Mouse (Mus musculus): Measurements from ENCODE around the gene Idnk. TPM values are rescaled to one million over a fixed set of nuclear protein-coding genes. Genes with fewer than 3 reads are reported as not detected.

Idnk gene
- 41.8 and 44.2 TPM in 2 replicates for polyA plus RNA-seq (2014; fragmentation: Nextera tagmentation; extraction: Ambion mirVana)

- peak within 1 kb of the TSS; percentile 67 for H3K9ac ChIP-seq (replicated peaks; ENCODE audit: low read length)
- no peaks in the 10 kb centered on the region for H3K4me1 ChIP-seq (ENCODE audit: control insufficient read depth, insufficient read depth, low read length)
- H3K9me3 ChIP-seq (replicated peaks; ENCODE audit: control insufficient read depth, low read length) = no peaks in the 10 kb centered on the region
- ATAC-seq (replicated peaks; ENCODE audit: insufficient number of reproducible peaks, low FRiP score, low TSS enrichment, low read depth) (peak; percentile 85), DNase-seq (ENCODE audit: low spot score) (peak; percentile 91)
- WGBS = under 1% methylated on average over 25 of the region's 30 CpGs
- peaks cover 3% of the 10 kb centered on the region; the same call in 1 of the 2 replicates for H3K36me3 ChIP-seq (replicated peaks; ENCODE audit: control insufficient read depth, insufficient read depth, low read depth, low read length)
- peak within 1 kb of the TSS; percentile 68 for H3K4me3 ChIP-seq (ENCODE audit: low read depth, low read length)
- peak within 1 kb of the TSS; percentile 79 for H3K4me2 ChIP-seq (ENCODE audit: low read depth, low read length)
- no peak within 1 kb of the TSS for H3K27ac ChIP-seq (replicated peaks; ENCODE audit: low read depth, low read length)
- H3K27me3 ChIP-seq (ENCODE audit: control insufficient read depth, insufficient read depth, low read length) = no peaks in the 10 kb centered on the region
These were observed at the start of gene Idnk for GRCm38 (mm10) chr13:58157447-58158098. TSS of gene Idnk (plus strand) at chr13:58157649.

- H3K27me3 ChIP-seq (ENCODE audit: control insufficient read depth, insufficient read depth, low read length) = no peaks in the 10 kb centered on the region
- H3K4me3 ChIP-seq (ENCODE audit: low read depth, low read length) = no peak overlapping the region
- 93% methylated on average over 6 of the region's 6 CpGs for WGBS
- ATAC-seq (replicated peaks; ENCODE audit: insufficient number of reproducible peaks, low FRiP score, low TSS enrichment, low read depth) (no peak), DNase-seq (ENCODE audit: low spot score) (no peak)
- H3K9me3 ChIP-seq (replicated peaks; ENCODE audit: control insufficient read depth, low read length) = no peaks in the 10 kb centered on the region
- no peak overlapping the region for H3K27ac ChIP-seq (replicated peaks; ENCODE audit: low read depth, low read length)
- H3K36me3 ChIP-seq (replicated peaks; ENCODE audit: control insufficient read depth, insufficient read depth, low read depth, low read length) = no peaks in the 10 kb centered on the region
- no peak overlapping the region for H3K9ac ChIP-seq (replicated peaks; ENCODE audit: low read length)
- no peaks in the 10 kb centered on the region; the same call in 1 of the 2 replicates for H3K4me1 ChIP-seq (ENCODE audit: control insufficient read depth, insufficient read depth, low read length)
- H3K4me2 ChIP-seq (ENCODE audit: low read depth, low read length) = no peak overlapping the region
These were observed 46.1 kb upstream of the Idnk start for GRCm38 (mm10) chr13:58111306-58111705.

- no peak overlapping the region for H3K27ac ChIP-seq (replicated peaks; ENCODE audit: low read depth, low read length)
- peak overlapping the region; percentile 45; the same call in 1 of the 2 replicates for H3K4me3 ChIP-seq (ENCODE audit: low read depth, low read length)
- ATAC-seq (replicated peaks; ENCODE audit: insufficient number of reproducible peaks, low FRiP score, low TSS enrichment, low read depth) (no peak), DNase-seq (ENCODE audit: low spot score) (no peak)
- 71% methylated on average over 10 of the region's 10 CpGs for WGBS
- no peaks in the 10 kb centered on the region for H3K36me3 ChIP-seq (replicated peaks; ENCODE audit: control insufficient read depth, insufficient read depth, low read depth, low read length)
- no peaks in the 10 kb centered on the region for H3K9me3 ChIP-seq (replicated peaks; ENCODE audit: control insufficient read depth, low read length)
- no peaks in the 10 kb centered on the region for H3K27me3 ChIP-seq (ENCODE audit: control insufficient read depth, insufficient read depth, low read length)
- no peaks in the 10 kb centered on the region; the same call in 1 of the 2 replicates for H3K4me1 ChIP-seq (ENCODE audit: control insufficient read depth, insufficient read depth, low read length)
- H3K9ac ChIP-seq (replicated peaks; ENCODE audit: low read length) = peak overlapping the region; percentile 61; the same call in 1 of the 2 replicates
- H3K4me2 ChIP-seq (ENCODE audit: low read depth, low read length) = peak overlapping the region; percentile 72
These were observed 45.3 kb upstream of the Idnk start for GRCm38 (mm10) chr13:58112191-58112590.

GRCm38 (mm10) chr13:58112601-58113041 is 44.8 kb upstream of the Idnk start:
- peak overlapping the region; percentile 72 for H3K4me2 ChIP-seq (ENCODE audit: low read depth, low read length)
- H3K9me3 ChIP-seq (replicated peaks; ENCODE audit: control insufficient read depth, low read length) = no peaks in the 10 kb centered on the region
- H3K27me3 ChIP-seq (ENCODE audit: control insufficient read depth, insufficient read depth, low read length) = no peaks in the 10 kb centered on the region
- H3K4me1 ChIP-seq (ENCODE audit: control insufficient read depth, insufficient read depth, low read length) = no peaks in the 10 kb centered on the region; the same call in 1 of the 2 replicates
- H3K9ac ChIP-seq (replicated peaks; ENCODE audit: low read length) = peak overlapping the region; percentile 61
- peak overlapping the region; percentile 45 for H3K4me3 ChIP-seq (ENCODE audit: low read depth, low read length)
- H3K27ac ChIP-seq (replicated peaks; ENCODE audit: low read depth, low read length) = no peak overlapping the region
- WGBS = 18% methylated on average over 11 of the region's 11 CpGs
- peak; percentile 41 for DNase-seq (ENCODE audit: low spot score)
- H3K36me3 ChIP-seq (replicated peaks; ENCODE audit: control insufficient read depth, insufficient read depth, low read depth, low read length) = no peaks in the 10 kb centered on the region
- ATAC-seq (replicated peaks; ENCODE audit: insufficient number of reproducible peaks, low FRiP score, low TSS enrichment, low read depth) = no peak

- ATAC-seq (replicated peaks; ENCODE audit: insufficient number of reproducible peaks, low FRiP score, low TSS enrichment, low read depth) (peak; percentile 83), DNase-seq (ENCODE audit: low spot score) (peak; percentile 78)
- Histone ChIP-seq H3K4me1 (ENCODE audit: control insufficient read depth, insufficient read depth, low read length) (no peaks in the 10 kb centered on the region; the same call in 1 of the 2 replicates), H3K4me3 (ENCODE audit: low read depth, low read length) (peak within 1 kb of the TSS; percentile 45), H3K27ac (replicated peaks; ENCODE audit: low read depth, low read length) (0 out of 2 replicates have a peak within 1 kb of the TSS, but pooled peaks have one; percentile 23), H3K36me3 (replicated peaks; ENCODE audit: control insufficient read depth, insufficient read depth, low read depth, low read length) (no peaks in the 10 kb centered on the region), H3K27me3 (ENCODE audit: control insufficient read depth, insufficient read depth, low read length) (no peaks in the 10 kb centered on the region), H3K9ac (replicated peaks; ENCODE audit: low read length) (peak within 1 kb of the TSS; percentile 61), H3K9me3 (replicated peaks; ENCODE audit: control insufficient read depth, low read length) (no peaks in the 10 kb centered on the region), H3K4me2 (ENCODE audit: low read depth, low read length) (peak within 1 kb of the TSS; percentile 72)
- 1% methylated on average over 35 of the region's 35 CpGs for WGBS
These were observed 44.2 kb upstream of the Idnk start, which contains the start of gene Klhl3 for GRCm38 (mm10) chr13:58113061-58113900. TSS of gene Klhl3 (minus strand) at chr13:58113592.

- DNase-seq (ENCODE audit: low spot score) = no peak
- no peaks in the 10 kb centered on the region; the same call in 1 of the 2 replicates for H3K4me1 ChIP-seq (ENCODE audit: control insufficient read depth, insufficient read depth, low read length)
- no peak for ATAC-seq (replicated peaks; ENCODE audit: insufficient number of reproducible peaks, low FRiP score, low TSS enrichment, low read depth)
- no peaks in the 10 kb centered on the region for H3K27me3 ChIP-seq (ENCODE audit: control insufficient read depth, insufficient read depth, low read length)
- H3K4me2 ChIP-seq (ENCODE audit: low read depth, low read length) = no peak overlapping the region
- H3K4me3 ChIP-seq (ENCODE audit: low read depth, low read length) = no peak overlapping the region
- H3K9ac ChIP-seq (replicated peaks; ENCODE audit: low read length) = no peak overlapping the region
- no peaks in the 10 kb centered on the region for H3K9me3 ChIP-seq (replicated peaks; ENCODE audit: control insufficient read depth, low read length)
- H3K36me3 ChIP-seq (replicated peaks; ENCODE audit: control insufficient read depth, insufficient read depth, low read depth, low read length) = no peaks in the 10 kb centered on the region
- WGBS = 67% methylated on average over 13 of the region's 13 CpGs
- H3K27ac ChIP-seq (replicated peaks; ENCODE audit: low read depth, low read length) = no peak overlapping the region
These were observed 42.2 kb upstream of the Idnk start for GRCm38 (mm10) chr13:58115227-58115626.

GRCm38 (mm10) chr13:58116801-58117200 is 40.6 kb upstream of the Idnk start:
- 90% methylated on average over 2 of the region's 2 CpGs for WGBS
- Histone ChIP-seq H3K4me1 (ENCODE audit: control insufficient read depth, insufficient read depth, low read length) (no peaks in the 10 kb centered on the region; the same call in 1 of the 2 replicates), H3K36me3 (replicated peaks; ENCODE audit: control insufficient read depth, insufficient read depth, low read depth, low read length) (no peaks in the 10 kb centered on the region), H3K4me2 (ENCODE audit: low read depth, low read length) (no peak overlapping the region), H3K4me3 (ENCODE audit: low read depth, low read length) (no peak overlapping the region), H3K9ac (replicated peaks; ENCODE audit: low read length) (no peak overlapping the region), H3K27ac (replicated peaks; ENCODE audit: low read depth, low read length) (no peak overlapping the region), H3K27me3 (ENCODE audit: control insufficient read depth, insufficient read depth, low read length) (no peaks in the 10 kb centered on the region), H3K9me3 (replicated peaks; ENCODE audit: control insufficient read depth, low read length) (no peaks in the 10 kb centered on the region)
- ATAC-seq (replicated peaks; ENCODE audit: insufficient number of reproducible peaks, low FRiP score, low TSS enrichment, low read depth) (no peak), DNase-seq (ENCODE audit: low spot score) (no peak)
